Mouse (Mus musculus) midbrain, embryonic 13.5 days (tissue): ENCODE results near the gene Hltf. TPM values are rescaled to one million over a fixed set of nuclear protein-coding genes. Genes with fewer than 3 reads are reported as not detected.

Experiments used
- ATAC-seq: fragments of 200-750 bp; cut with Nextera tagmentation; 2 replicates; pipeline ENCODE4 v1.8.0; 2017; ENCODE audit warnings: mild to moderate bottlenecking, moderate TSS enrichment, moderate library complexity
- H3K27ac ChIP-seq: fragments of 300-500 bp; sonication (generic); 2 replicates; pipeline ENCODE4 v1.5.1; 2015; ENCODE audit warnings: inconsistent platforms, mild to moderate bottlenecking, moderate library complexity
- H3K27me3 ChIP-seq: fragments of 300-500 bp; sonication (generic); 2 replicates; pipeline ENCODE4 v1.6.1; 2015; ENCODE audit warnings: mild to moderate bottlenecking, inconsistent platforms
- H3K36me3 ChIP-seq: fragments of 300-500 bp; sonication (generic); 2 replicates; pipeline ENCODE4 v1.6.1; 2015; ENCODE audit warnings: mild to moderate bottlenecking, inconsistent platforms
- H3K4me1 ChIP-seq: fragments of 300-500 bp; sonication (generic); replicated peaks from 2 replicates; pipeline ENCODE4 v1.6.1; 2015; ENCODE audit warnings: inconsistent platforms
- H3K4me2 ChIP-seq: fragments of 300-500 bp; sonication (generic); replicated peaks from 2 replicates; pipeline ENCODE4 v1.6.1; 2015; ENCODE audit warnings: moderate library complexity, mild to moderate bottlenecking, inconsistent platforms
- H3K4me3 ChIP-seq: fragments of 300-500 bp; sonication (generic); replicated peaks from 2 replicates; pipeline ENCODE4 v1.5.1; 2015; ENCODE audit warnings: mild to moderate bottlenecking, inconsistent platforms
- H3K9ac ChIP-seq: fragments of 300-500 bp; sonication (generic); replicated peaks from 2 replicates; pipeline ENCODE4 v1.6.1; 2015; ENCODE audit warnings: mild to moderate bottlenecking, inconsistent platforms
- H3K9me3 ChIP-seq: fragments of 300-500 bp; sonication (generic); 2 replicates; pipeline ENCODE4 v1.6.1; 2016; ENCODE audit warnings: mild to moderate bottlenecking, inconsistent platforms
- WGBS: fragments of 180-500 bp; shearing (Covaris S2); methylation state at CpG from one replicate; pipeline ENCODE4 v1.1.7; 2015; 5-methylcytosine and 5-hydroxymethylcytosine counted together
- polyA plus RNA-seq: library from polyadenylated mRNA; unstranded; fragments of >200 nt; fragmentation: Nextera tagmentation; extraction: Ambion mirVana; gene quantifications from 2 replicates; pipeline ENCODE4 v1.2.1, GENCODE M21; 2015

The Hltf gene
- polyA plus RNA-seq, 1 experiment from 2014 or later = 22.1 TPM

GRCm38 (mm10) chr3:20134545-20134944 is 76.9 kb downstream of the Hltf start:
- 85% methylated on average over 3 of the region's 3 CpGs for WGBS
- Histone ChIP-seq H3K9me3 (no peaks in the 10 kb centered on the region), H3K36me3 (0 out of 2 replicates have a peak, but pooled peaks cover 4% of the 10 kb centered on the region), H3K27ac (no peak overlapping the region), H3K4me2 (no peak overlapping the region), H3K4me3 (no peak overlapping the region), H3K9ac (no peak overlapping the region), H3K4me1 (no peaks in the 10 kb centered on the region), H3K27me3 (no peaks in the 10 kb centered on the region)
- ATAC-seq = no peak

- no peak overlapping the region for H3K4me2 ChIP-seq
Observed at GRCm38 (mm10) chr3:20136868-20137581, 79.4 kb downstream of the Hltf start.

DNA sequence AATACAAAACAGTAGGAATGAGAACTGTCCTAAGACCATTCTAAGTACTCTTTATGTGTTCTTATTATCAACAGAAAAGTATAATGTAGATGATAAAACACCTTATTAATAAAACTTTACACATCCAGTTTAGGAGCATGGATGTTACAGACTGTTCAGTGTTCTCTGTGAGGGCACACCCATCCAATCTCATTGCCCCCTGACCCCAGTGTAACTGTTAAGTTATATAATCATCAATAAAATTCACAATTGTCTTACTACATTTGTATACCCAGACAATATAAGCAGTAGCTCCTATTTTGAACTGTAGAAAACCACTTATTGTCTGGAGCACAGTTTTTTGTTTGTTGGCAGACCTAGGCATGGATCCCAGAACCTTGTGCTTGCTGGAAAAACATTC is 83.6 kb downstream of the Hltf start:
- Histone ChIP-seq H3K36me3 (0 out of 2 replicates have a peak, but pooled peaks cover 4% of the 10 kb centered on the region), H3K4me3 (no peak overlapping the region), H3K27ac (no peak overlapping the region), H3K4me1 (0 out of 2 replicates have a peak, but pooled peaks cover 5% of the 10 kb centered on the region), H3K9ac (no peak overlapping the region), H3K27me3 (no peaks in the 10 kb centered on the region), H3K9me3 (no peaks in the 10 kb centered on the region), H3K4me2 (no peak overlapping the region)
- ATAC-seq = no peak

More at GRCm38 (mm10) chr3:20136868-20137581, 79.4 kb downstream of the Hltf start:
- Histone ChIP-seq H3K27ac (no peak overlapping the region), H3K4me3 (no peak overlapping the region), H3K4me1 (no peaks in the 10 kb centered on the region), H3K27me3 (no peaks in the 10 kb centered on the region), H3K36me3 (0 out of 2 replicates have a peak, but pooled peaks cover 4% of the 10 kb centered on the region), H3K9me3 (no peaks in the 10 kb centered on the region), H3K9ac (no peak overlapping the region)
- ATAC-seq = no peak
- 90% methylated on average over 9 of the region's 9 CpGs for WGBS

- Histone ChIP-seq H3K9ac (no peak overlapping the region), H3K4me1 (0 out of 2 replicates have a peak, but pooled peaks cover 7% of the 10 kb centered on the region), H3K27me3 (no peaks in the 10 kb centered on the region), H3K36me3 (0 out of 2 replicates have a peak, but pooled peaks cover 4% of the 10 kb centered on the region), H3K9me3 (no peaks in the 10 kb centered on the region), H3K4me2 (no peak overlapping the region), H3K4me3 (no peak overlapping the region), H3K27ac (no peak overlapping the region)
- no peak for ATAC-seq
- whole genome bisulfite sequencing = 48% methylated on average over 1 of the region's 1 CpGs
Observed at GRCm38 (mm10) chr3:20141679-20142078, 84.1 kb downstream of the Hltf start.

GRCm38 (mm10) chr3:20142101-20142500 is 84.5 kb downstream of the Hltf start:
- Histone ChIP-seq H3K4me2 (no peak overlapping the region), H3K27me3 (no peaks in the 10 kb centered on the region), H3K36me3 (0 out of 2 replicates have a peak, but pooled peaks cover 1% of the 10 kb centered on the region), H3K27ac (no peak overlapping the region), H3K9me3 (no peaks in the 10 kb centered on the region), H3K4me3 (no peak overlapping the region), H3K9ac (no peak overlapping the region), H3K4me1 (0 out of 2 replicates have a peak, but pooled peaks cover 7% of the 10 kb centered on the region)
- WGBS = 91% methylated on average over 2 of the region's 2 CpGs
- ATAC-seq = no peak

DNA sequence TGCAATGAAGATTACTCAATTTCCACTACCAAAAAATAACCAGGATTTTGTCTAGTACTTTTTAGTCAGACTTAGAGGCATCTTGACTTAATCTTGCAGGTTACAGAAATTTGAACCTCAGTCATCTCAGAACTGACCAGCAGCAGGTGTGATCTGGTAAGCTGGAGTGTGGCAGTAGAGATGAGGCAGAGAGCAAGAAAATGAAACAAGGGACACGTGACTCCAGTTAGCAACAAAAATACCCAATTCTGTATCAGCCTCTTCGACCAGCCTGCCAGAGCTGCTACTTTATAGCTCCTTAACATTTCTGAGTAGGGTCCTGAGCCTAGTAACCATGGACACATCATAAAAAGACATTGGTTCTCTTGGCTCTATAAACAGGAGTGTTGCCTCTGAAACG is 85.0 kb downstream of the Hltf start:
- Histone ChIP-seq H3K4me2 (no peak overlapping the region), H3K4me3 (no peak overlapping the region), H3K4me1 (0 out of 2 replicates have a peak, but pooled peaks cover 7% of the 10 kb centered on the region), H3K9me3 (no peaks in the 10 kb centered on the region), H3K36me3 (no peaks in the 10 kb centered on the region), H3K9ac (no peak overlapping the region), H3K27me3 (no peaks in the 10 kb centered on the region), H3K27ac (no peak overlapping the region)
- 88% methylated on average over 3 of the region's 3 CpGs for WGBS
- ATAC-seq = no peak

DNA sequence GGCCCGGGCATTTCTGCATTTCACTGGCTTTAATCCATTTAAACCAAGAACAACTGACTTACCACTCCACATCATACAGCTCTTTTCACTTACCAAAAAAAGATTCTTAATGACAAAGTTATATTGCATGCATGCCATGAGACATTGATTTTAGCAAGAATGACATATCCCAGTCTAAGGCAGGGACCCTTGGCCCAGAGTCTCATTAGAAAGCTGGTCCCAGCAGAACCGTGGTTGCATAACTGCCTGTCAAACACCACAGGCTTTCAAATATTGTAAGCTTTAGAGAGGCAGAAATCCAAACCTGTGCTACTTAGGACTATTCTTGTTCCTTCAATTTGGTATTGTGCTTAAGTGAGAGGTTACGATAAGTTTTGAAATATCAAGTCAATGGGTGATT is 86.1 kb downstream of the Hltf start:
- WGBS = 56% methylated on average over 3 of the region's 3 CpGs
- Histone ChIP-seq H3K9ac (no peak overlapping the region), H3K27me3 (no peaks in the 10 kb centered on the region; the same call in 1 of the 2 replicates), H3K36me3 (no peaks in the 10 kb centered on the region), H3K27ac (no peak overlapping the region), H3K4me2 (no peak overlapping the region), H3K4me3 (no peak overlapping the region), H3K9me3 (no peaks in the 10 kb centered on the region), H3K4me1 (0 out of 2 replicates have a peak, but pooled peaks cover 7% of the 10 kb centered on the region)
- no peak for ATAC-seq

DNA sequence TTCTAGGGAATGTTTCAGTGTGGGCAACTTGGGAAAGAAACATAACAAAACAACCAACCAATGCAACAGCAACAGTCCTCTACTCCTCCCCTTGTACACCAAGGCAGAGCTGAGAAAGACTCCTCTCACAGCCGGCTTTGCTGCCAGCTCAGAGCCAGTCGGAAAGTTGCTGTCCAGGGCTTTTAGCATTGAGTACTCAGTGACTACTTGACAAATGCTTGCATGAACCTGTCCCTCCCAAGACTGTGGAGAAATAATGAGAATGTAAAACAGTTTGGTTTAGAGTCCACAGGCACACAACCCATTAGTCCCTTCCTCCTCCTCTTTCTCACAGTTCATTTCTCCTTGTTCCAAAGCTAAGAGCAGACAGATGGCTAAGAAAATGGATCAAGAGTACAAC is 86.8 kb downstream of the Hltf start:
- no peak overlapping the region for H3K27ac ChIP-seq
- H3K36me3 ChIP-seq = no peaks in the 10 kb centered on the region
- no peak overlapping the region for H3K4me2 ChIP-seq
- no peaks in the 10 kb centered on the region; the same call in 1 of the 2 replicates for H3K27me3 ChIP-seq
- 0 out of 2 replicates have a peak, but pooled peaks cover 7% of the 10 kb centered on the region for H3K4me1 ChIP-seq
- no peak overlapping the region for H3K9ac ChIP-seq
- 25% methylated on average over 2 of the region's 2 CpGs for WGBS
- no peak for ATAC-seq
- no peaks in the 10 kb centered on the region for H3K9me3 ChIP-seq
- H3K4me3 ChIP-seq = no peak overlapping the region

- H3K27ac ChIP-seq = no peak overlapping the region
- no peak overlapping the region for H3K9ac ChIP-seq
- 27% methylated on average over 1 of the region's 1 CpGs for WGBS
- no peak overlapping the region for H3K4me3 ChIP-seq
- no peak for ATAC-seq
- H3K4me1 ChIP-seq = 0 out of 2 replicates have a peak, but pooled peaks cover 7% of the 10 kb centered on the region
- H3K4me2 ChIP-seq = no peak overlapping the region
- no peaks in the 10 kb centered on the region for H3K9me3 ChIP-seq
- H3K27me3 ChIP-seq = no peaks in the 10 kb centered on the region; the same call in 1 of the 2 replicates
- no peaks in the 10 kb centered on the region for H3K36me3 ChIP-seq
Observed at GRCm38 (mm10) chr3:20145696-20146113, 88.1 kb downstream of the Hltf start.

DNA sequence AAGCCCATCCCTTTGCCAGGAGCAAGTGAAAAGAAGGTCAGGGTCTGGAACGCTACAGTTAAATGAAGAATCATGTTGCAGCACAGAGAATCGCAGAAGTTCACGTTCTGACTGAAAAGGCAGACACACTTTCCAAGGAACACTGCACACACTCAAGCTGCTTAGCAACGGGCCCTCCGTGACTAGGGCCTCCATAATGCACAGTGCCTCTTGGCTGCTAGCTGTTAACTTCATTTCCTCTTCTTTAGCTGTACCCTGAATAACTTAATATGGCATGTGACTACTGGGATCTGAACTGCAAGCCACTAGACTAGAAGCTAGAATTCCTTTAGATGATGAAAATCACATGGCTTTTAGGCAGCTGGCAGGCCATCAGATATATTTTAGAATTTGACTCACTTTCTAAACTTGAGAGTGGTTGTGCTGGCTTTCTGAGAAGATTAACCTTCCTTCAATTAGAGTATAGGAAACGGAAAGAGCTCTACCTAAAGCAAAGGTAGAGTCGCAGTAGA is 89.3 kb downstream of the Hltf start:
- Histone ChIP-seq H3K36me3 (no peaks in the 10 kb centered on the region), H3K27ac (no peak overlapping the region), H3K9ac (no peak overlapping the region), H3K4me2 (no peak overlapping the region), H3K9me3 (no peaks in the 10 kb centered on the region), H3K4me3 (no peak overlapping the region), H3K4me1 (0 out of 2 replicates have a peak, but pooled peaks cover 7% of the 10 kb centered on the region), H3K27me3 (no peaks in the 10 kb centered on the region; the same call in 1 of the 2 replicates)
- peak; percentile 77 for ATAC-seq
- 33% methylated on average over 7 of the region's 7 CpGs for WGBS

DNA sequence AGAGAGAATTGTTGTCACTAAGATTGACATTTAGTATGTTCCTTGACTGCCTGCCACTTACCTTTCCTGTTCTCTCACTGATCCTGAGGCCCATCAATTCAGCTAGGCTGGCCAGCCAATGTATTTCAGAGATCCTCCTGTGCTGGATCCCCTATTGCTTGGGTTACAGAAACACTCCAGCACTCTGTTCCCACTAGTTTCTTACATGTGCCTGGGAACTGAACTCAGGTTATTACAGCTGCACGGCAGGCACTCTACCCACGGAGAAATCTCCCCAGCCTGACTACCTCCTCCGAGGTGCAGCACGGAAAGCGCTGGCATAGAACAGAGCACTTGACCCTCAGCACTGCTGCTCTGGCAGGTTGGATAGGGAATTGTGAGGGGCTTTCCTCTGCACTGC is 90.0 kb downstream of the Hltf start:
- H3K36me3 ChIP-seq = no peaks in the 10 kb centered on the region
- H3K4me3 ChIP-seq = no peak overlapping the region
- no peak overlapping the region for H3K27ac ChIP-seq
- no peaks in the 10 kb centered on the region for H3K9me3 ChIP-seq
- WGBS = 83% methylated on average over 5 of the region's 5 CpGs
- H3K4me1 ChIP-seq = 0 out of 2 replicates have a peak, but pooled peaks cover 7% of the 10 kb centered on the region
- ATAC-seq = no peak
- no peak overlapping the region for H3K9ac ChIP-seq
- no peak overlapping the region for H3K4me2 ChIP-seq
- H3K27me3 ChIP-seq = no peaks in the 10 kb centered on the region; the same call in 1 of the 2 replicates

DNA sequence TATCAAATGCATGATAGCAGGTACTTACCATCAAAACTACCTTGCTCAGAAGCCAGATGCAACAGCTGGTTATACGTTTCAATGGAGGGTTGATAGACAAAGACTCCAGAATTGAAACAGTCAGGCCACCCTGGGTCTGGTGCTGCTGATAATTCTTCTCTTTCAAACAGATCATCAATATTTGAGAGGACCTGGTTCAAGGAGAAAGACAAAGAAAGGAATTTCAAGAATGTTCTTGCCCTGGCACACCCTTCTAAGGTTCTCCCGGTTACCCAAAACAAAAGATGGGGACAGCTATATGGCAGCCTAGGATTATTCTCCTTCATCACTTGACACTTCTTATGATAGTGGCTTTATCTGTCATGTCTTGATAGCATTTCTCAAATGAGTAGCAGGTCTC is 92.9 kb downstream of the Hltf start:
- Histone ChIP-seq H3K27me3 (no peaks in the 10 kb centered on the region; the same call in 1 of the 2 replicates), H3K36me3 (no peaks in the 10 kb centered on the region), H3K4me3 (no peak overlapping the region), H3K4me1 (peaks cover 14% of the 10 kb centered on the region; the same call in 1 of the 2 replicates), H3K9ac (no peak overlapping the region), H3K27ac (no peak overlapping the region), H3K4me2 (no peak overlapping the region), H3K9me3 (no peaks in the 10 kb centered on the region)
- ATAC-seq = no peak
- WGBS = 69% methylated on average over 2 of the region's 2 CpGs
